20 mouse cellular contexts compared by ENCODE assay signal in the genomic region with DNA sequence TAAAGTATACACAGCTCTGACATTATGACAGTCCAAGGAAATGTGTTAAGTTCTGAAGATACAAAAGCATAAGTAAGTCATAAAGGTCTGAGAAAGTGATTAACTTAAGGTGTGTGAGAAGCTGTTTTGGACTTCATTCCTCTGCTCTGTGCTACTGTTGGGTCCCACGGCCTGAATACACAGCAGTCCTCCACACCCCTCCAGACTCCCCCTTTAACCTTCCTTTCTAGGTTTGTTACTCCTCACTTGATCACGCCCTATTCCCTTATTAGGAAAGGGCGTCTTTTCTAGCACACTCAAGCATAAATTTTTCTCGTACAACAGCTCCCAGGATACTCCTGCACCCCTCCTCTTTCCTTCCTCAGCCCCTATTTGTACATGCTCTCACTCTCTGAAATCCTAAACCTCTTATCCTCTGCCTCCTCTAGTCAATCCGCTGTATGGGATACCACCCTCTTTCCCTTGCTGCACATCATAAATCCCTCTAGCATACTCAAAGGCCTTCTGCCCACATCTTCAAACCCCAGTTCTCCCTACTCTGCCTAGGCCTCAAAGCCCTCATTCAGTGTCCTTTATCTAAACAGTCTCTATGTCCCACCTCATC. TPM values are rescaled to one million over a fixed set of nuclear protein-coding genes. Genes with fewer than 3 reads are reported as not detected.
"Had no signal": no experiment of that assay in that cellular context is flagged by ENCODE, and none has a peak within 500 bp of the region (broad histone marks: within the 10 kb centered on the region; RNA-seq: fewer than 3 reads in every experiment).

No protein-coding gene starts in this region.

- H3K27me3 ChIP-seq: midbrain, embryonic 12.5 days; neural tube, embryonic 13.5 days; neural tube, embryonic 15.5 days had no signal

- H3K9me3 ChIP-seq: midbrain, embryonic 10.5 days; midbrain, embryonic 12.5 days; neural tube, embryonic 13.5 days; neural tube, embryonic 15.5 days had no signal

- H3K9ac ChIP-seq: lung, embryonic 14.5 days; midbrain, embryonic 12.5 days; neural tube, embryonic 15.5 days had no signal

- H3K4me2 ChIP-seq: lung, embryonic 14.5 days; midbrain, embryonic 12.5 days; neural tube, embryonic 13.5 days; neural tube, embryonic 15.5 days had no signal

- DNase-seq: lung, embryonic 14.5 days; lung, postnatal 10 days; lung, postnatal 4 days; midbrain, embryonic 14.5 days; retina, postnatal 1 day; right cerebral cortex, adult 18-20 months; right cerebral cortex, postnatal 25 days; right cerebral cortex, postnatal 4 days; spleen, adult 18-20 months; thymus, adult 18-20 months; thymus, postnatal 14 days; thymus, postnatal 36 days had no signal

- H3K27ac ChIP-seq: midbrain, embryonic 10.5 days; midbrain, embryonic 12.5 days; neural tube, embryonic 13.5 days; neural tube, embryonic 15.5 days had no signal

- ATAC-seq: midbrain, embryonic 16.5 days had no signal

- H3K4me3 ChIP-seq: midbrain, embryonic 10.5 days; midbrain, embryonic 12.5 days; myocyte; neural tube, embryonic 13.5 days; neural tube, embryonic 15.5 days had no signal

- H3K4me1 ChIP-seq: midbrain, embryonic 10.5 days; midbrain, embryonic 12.5 days; neural tube, embryonic 15.5 days had no signal

RNA-seq across cellular contexts. Expression of a gene that starts 31.9 kb away (rescaled TPM):
- total RNA-seq: megakaryocyte, adult 5-6 weeks; megakaryocyte-erythroid progenitor cell, adult 5-6 weeks had no signal
